Mouse (Mus musculus): ENCODE measurements around the gene Slc28a3.
A peak's percentile ranks its signal among the peaks of the same experiment; 100 is the strongest.

Slc28a3 gene

DNA sequence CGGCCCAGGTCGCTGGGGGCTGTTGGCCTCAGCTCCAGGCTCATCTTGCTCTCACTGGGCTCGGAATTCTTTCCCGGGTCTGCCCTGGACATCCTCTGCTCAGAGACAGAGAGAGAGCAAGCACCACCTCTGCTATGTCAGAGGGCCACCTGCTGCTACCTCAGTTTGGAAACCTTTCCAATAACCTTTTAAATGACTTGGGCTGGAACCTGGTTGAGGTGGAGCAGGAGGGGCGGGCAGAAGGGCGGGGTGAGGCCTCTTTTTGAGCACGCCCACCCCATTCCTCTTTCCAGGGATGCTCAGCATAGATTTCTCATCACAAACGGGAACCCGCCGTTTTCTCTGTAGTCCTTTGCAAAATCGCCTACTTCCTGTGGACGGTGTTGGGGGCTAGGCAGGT is at the start of gene Slc28a3:
TSS of gene Slc28a3 (minus strand) at position 162 of the 400 bp plus-strand sequence.
- no peak for DNase-seq (ENCODE audit: low read depth, low spot score)

DNA sequence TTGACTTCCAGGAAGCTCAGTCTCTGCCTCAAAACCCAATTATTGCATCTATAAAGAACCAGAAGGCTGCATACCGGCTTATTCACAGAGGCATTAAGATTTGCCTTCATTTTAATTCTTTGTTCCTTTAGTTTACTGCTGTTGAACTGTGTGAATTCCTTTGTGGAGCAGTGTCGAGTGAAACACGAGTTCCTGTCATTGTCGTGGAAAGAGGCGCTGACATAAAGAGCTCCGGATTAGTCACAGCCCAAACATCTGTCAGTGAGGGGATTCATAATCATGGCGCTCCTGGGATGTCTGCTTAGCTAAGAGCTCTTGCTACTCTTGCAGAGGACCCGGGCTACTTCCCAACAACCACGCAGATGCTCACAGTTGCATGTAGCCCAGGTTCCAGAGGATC is 47.3 kb upstream of the Slc28a3 start:
- DNase-seq (ENCODE audit: low read depth, low spot score): no peak

DNA sequence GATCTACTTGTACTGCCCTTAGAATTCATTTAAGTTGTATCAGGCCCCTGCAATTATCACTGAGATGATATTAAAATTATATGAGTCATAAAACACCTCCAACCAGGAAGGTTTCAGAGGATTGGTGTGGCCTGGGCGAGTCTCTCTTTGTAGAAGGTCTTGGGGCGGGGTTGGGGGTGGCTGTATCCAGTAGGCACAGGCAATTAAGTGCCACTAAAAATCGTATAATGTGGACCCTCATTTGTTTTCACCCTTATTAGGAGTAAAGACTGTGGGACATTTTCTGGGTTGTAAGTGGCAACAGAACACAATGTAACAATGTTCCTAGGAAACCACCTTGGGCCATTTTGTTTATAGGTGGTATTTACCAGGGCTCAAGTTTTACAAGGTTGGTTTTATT is 46.2 kb upstream of the Slc28a3 start:
- DNase-seq (ENCODE audit: low read depth, low spot score): no peak

DNA sequence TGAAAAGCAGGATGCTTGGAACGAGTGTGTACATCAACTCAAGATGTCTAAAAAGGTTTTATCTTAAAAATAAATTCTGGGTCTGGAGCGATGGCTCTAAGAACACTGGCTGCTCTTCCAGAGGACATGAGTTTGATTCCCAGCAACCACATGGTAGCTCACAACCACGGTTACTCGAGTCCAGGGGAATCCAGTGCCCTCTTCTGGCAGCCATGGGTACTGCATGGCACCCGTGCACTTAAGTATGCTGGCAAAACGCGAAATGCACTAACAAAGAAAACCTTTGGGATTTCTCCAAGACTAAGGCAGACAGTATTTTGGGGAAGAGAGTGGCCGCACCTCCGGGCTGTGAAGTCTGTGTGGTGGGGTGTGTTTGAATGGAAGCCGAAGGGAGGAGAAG is 44.9 kb upstream of the Slc28a3 start:
- no peak for DNase-seq (ENCODE audit: low read depth, low spot score)

DNA sequence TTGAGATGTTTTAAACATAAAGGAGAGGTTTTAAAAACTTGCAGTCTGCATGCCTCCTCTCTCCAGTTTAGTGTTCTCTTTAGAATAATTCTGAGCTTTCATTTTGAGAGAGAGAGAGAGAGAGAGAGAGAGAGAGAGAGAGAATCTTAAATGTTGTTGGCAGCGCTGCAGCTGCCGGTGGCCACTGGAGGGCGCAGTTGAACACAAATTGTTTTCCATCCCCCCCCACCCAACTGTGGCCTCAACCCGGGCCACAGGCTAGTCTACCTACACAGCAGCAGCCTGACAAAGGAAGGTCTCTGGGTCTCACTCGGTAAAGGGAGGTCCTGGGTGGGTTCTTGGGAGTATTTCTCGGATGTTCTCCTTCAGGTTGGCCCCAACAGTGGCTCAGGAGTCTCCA is 29.7 kb upstream of the Slc28a3 start:
- DNase-seq (ENCODE audit: low read depth, low spot score): peak; percentile 19

DNA sequence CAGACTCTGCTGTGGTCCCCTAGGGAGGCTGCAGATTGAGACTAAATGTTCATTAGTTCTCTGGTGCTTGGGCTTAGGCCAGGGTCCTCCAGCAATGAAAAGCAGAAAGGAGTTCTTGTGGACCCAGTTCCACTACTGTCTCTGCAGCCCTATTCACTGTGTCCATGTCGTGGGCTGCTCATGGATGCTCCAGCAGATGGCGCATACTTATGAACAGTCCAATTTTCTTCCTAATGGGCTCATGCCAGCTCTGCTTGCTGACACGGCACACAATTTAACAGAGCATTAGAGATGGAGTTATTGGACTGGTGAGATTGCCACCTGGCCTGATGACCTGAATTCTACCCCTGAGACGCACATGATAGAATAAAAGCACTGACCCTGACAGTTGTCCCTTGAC is 28.3 kb upstream of the Slc28a3 start:
- DNase-seq (ENCODE audit: low read depth, low spot score): no peak

DNA sequence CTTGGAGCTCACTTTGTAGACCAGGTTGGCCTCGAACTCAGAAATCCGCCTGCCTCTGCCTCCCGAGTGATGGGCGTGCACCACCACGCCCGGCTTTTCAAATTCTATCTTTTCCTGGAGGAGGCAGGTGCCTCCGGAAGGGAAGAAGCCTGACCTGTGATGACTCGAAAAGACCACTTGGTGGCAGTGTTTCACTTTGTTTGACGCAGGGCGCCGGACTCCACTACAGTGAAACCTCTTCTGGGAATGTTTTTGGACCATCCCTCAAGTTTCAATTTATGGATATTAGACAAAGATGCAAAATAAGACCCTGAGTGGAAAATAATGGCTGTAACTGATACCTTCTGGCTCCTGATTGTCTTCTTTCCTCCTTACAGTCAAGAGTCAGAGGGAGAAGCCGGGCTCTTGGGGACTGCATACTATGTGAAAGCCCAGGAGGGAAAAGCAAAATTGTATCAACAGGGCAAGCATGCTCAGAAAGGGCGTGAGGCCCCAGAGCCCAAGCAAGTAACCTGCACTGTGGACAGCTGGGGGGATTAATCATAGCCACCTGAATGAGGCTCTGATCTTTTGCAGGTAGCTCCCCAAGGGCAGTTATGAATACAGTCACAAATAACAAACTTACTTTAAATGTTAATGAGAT is 26.8 kb upstream of the Slc28a3 start:
- DNase-seq (ENCODE audit: low read depth, low spot score): peak; percentile 7

DNA sequence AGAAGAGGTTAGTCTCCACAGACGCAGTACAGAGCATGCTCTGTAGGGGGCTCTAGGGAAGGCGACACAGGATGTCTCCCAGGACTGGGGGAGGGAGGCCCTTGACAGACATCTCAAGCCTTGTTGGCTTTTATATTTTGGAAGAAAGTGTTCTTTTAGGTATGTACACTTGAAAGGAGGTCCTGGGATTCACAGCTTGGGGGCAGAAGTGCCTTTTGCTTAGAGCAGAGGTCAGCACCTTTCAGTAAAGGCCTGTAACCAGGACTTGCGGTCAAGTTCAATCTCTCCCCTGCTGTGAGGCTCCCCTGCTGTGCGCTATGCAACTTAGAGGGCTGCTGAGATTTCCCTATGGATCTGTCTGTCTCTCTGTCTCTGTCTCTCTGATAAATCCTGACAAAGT is 23.2 kb upstream of the Slc28a3 start:
- no peak for DNase-seq (ENCODE audit: low read depth, low spot score)

DNA sequence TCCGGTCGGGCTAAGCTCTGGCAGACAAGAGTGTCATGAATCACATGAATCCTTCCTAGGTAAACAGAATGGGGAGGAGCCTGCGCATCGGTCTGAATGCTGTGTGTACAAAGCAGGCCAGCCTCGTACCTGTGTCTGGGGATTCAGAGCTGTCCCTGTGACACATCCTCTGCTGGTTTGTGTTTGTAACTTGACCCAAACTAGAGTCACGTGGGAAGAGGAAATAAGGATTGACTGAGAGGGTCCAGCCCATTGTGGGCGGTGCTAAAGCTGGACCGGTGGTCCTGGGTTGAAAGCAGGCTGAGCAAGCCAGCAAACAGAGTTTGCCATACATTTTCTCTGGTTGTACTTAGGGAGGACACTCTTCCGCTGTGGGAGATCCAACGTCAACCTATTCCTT is 20.1 kb upstream of the Slc28a3 start:
- no peak for DNase-seq (ENCODE audit: low read depth, low spot score)

DNA sequence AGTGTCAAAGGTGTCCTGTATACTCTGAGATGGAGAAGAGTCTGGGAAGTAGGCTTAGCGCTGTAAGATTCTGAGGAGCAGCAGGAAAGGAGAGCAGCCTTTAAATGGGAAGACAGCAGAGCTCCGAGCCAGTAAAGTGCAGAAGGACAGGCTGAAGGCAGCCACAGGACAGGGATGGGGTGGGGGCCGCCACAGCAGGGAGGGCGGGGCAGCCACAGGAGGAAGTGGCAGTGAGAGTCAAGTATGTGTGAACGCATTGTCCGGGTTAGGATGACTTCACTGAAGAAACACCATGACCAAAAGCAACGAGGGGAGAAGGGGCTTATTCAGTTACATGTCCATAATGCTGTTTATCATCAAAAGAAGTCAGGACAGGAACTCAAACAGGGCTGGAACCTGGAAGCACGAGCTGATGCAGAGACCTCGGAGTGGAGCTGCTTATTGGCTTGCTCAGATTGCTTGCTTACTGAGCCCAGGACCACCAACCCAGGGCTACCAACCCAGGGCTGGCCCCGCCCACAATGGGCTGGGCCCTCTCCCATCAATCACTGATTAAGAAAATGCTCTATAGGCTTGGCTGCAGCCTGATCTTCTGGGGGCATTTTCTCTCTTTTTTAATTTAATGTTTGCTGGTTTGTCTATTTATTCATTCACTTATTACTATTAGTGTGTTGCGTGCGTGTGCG is 18.8 kb upstream of the Slc28a3 start:
- DNase-seq (ENCODE audit: low read depth, low spot score): no peak

DNA sequence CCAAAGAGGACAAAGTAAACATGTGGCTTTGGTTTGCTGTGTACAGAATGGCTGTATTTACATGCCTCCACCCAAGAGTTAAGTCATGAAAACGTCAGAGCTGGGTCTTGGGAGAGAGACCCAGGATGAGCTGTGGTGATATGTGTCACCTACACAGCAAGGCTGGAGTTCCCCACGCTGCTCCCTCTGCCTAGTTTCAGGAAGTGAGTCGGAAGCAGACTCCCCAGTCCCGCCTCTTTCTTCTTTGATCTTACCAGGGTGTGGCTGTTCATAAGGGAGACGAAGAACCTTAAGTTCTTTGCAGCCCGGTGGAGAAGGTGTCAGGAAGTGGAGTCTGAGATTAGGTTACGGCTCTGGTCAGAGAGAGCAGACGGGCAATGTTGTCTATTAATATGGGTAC is 12.0 kb upstream of the Slc28a3 start:
- DNase-seq (ENCODE audit: low read depth, low spot score): no peak

DNA sequence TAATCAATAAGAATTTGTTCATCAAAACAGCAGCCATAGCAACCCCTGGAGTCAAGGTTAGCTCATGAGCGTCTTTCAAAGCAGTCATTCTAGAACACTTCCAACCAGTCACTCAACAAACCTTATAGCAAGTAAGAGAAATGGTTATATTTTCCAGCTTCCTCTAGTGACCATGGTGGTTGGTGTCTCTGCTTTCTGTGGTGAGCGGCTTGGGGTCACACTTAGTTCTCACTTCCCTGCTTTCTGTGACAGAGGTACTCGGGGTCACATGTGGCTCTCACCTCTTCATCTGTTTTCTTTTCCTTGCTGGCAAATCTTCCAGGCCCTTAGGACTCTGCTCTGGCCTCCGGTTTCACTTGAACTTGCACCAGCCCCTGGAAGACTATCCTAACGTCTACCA is 8.6 kb upstream of the Slc28a3 start:
- no peak for DNase-seq (ENCODE audit: low read depth, low spot score)

DNA sequence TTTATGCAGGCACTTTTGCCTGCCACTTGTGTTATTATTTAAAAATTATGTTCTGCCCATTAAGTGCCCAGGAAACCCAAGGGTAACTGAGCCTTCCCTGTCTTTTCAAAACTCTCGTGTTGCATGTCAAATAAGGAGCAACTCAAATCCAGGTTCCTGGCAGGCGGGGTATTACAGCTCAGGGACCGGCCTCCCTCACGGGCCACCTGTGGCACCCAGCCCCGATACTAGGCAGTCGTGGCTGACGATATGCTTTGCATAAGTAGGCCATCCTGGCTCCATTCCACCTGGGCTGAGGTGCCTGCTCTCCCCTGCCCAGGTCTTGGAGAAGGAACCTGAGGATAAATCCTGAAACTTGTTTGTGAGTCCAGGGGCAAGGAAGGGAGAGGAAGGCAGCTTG is 618 bp downstream of the Slc28a3 start:
- DNase-seq (ENCODE audit: low read depth, low spot score): no peak

DNA sequence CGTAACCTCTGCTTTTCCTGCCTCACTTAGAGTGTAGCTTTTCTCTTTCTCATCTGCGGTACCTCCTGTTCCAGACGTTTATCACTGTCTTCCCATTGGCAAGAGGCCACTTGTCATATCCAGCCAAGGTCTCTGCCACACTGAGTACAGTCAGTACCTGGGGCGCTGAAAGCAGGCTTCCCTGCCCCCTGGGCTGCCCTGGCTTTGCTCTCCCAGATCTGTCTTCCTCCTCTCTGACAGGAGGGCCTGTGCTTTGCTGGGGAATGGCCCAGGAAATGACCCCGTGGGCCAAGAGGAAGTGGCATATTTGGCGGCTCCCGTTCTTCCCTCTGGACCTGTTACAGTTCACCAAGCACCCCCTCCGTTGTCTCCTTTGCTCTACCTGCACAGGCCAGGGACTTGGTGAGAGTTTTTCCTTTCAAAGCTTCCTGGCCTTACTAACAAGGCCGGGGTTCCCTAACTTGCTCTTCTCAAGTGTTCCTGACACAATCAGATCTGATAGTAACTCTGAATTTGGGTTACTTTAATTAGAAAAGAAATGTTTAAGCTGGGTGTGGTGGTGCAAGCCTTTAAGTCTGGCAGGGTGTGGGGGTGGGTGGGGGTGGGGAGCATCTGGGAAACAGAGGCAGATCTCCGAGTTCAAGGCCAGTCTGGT is 9.3 kb downstream of the Slc28a3 start:
- DNase-seq (ENCODE audit: low read depth, low spot score): no peak

DNA sequence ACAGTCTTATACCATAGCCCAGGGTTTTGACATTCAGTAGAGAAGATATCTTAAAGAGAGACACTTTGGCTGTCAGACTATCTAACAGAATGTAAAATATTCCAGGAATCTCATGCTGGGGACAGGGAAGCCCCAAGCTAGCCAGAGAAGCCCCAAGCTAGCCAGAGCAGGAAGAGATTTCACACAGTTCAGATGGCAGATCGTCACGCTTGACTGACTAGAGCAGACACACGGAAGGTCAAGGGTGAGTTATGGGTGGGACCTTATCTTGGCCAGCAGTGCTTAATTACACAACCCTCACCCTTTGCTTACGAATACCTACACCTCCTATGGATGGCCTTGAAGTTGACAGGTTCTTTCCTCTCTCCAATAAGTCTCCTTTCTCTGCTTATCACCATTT is 12.1 kb downstream of the Slc28a3 start:
- no peak for DNase-seq (ENCODE audit: low read depth, low spot score)

DNA sequence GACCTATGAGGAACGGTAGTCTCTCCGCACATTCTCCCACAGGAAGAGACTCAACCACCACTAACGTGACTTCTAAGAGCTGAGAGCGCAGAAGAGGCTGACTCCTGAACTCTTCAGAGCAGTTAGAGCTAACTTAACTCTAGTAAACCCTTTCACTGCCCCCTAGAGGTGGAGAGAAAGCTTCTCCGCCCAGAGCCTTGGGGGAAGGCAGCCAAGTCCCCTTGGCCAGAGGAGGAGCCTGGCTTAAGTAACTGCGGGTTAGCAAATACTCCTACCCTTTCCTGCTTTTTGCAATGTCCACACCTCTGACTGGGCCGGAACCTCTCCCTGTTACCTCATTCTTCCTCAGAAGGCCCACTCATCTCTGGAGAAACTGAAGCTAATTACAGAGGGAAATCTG is 17.5 kb downstream of the Slc28a3 start:
- no peak for DNase-seq (ENCODE audit: low read depth, low spot score)

DNA sequence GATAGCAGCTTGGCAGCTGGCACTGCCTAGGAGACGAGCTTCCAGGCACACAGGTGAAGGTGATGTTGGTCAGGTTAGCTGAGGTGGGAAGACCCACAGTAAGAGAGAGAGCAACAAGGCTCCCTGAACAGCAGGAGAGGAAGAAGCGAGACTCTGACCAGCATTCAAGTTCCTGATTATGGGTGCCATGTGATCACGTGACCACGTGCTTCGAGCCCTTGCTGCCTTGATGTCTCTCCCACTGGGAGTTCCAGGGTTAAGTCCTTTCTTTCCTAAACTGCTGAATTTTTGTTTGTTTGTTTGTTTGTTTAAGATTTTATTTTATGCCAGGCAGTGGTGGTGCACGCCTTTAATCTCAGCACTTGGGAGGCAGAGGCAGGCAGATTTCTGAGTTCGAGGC is 18.8 kb downstream of the Slc28a3 start:
- no peak for DNase-seq (ENCODE audit: low read depth, low spot score)

DNA sequence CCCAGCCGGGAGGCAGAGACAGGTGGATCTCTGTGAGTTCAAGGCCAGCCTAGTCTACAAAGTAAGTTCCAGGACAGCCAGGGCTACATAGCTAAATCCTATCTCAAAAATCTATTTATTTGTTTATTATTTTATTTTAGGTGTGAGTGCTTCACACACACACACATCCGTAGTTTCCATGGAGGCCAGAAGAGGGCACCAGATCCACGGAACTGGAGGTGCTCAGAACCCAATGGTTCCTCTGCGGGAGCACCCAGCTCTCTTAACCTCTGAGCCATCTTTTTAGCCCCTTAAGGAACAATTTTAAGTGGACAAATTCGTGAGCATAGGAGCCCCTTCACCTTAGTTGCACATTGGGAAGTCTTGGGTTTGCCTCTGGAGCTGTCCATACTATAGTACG is 20.0 kb downstream of the Slc28a3 start:
- no peak for DNase-seq (ENCODE audit: low read depth, low spot score)

DNA sequence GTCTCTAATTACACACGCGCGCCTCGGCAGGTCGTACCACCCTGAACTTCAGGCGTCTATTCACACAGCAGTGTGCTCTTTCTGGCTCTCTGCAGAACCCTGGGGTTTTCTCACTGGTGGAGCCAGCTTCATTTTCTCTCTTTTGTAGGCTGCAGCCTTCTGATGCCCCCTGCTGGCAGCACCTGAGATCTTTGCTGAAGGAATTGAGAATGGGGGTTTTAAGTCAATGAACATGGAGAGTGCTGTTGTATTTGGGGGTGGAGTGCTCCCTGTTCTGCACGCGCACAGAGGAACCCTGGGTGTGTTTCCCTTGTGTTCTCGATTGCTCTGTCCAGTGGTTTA is 21.2 kb downstream of the Slc28a3 start:
- DNase-seq (ENCODE audit: low read depth, low spot score): peak; percentile 27

DNA sequence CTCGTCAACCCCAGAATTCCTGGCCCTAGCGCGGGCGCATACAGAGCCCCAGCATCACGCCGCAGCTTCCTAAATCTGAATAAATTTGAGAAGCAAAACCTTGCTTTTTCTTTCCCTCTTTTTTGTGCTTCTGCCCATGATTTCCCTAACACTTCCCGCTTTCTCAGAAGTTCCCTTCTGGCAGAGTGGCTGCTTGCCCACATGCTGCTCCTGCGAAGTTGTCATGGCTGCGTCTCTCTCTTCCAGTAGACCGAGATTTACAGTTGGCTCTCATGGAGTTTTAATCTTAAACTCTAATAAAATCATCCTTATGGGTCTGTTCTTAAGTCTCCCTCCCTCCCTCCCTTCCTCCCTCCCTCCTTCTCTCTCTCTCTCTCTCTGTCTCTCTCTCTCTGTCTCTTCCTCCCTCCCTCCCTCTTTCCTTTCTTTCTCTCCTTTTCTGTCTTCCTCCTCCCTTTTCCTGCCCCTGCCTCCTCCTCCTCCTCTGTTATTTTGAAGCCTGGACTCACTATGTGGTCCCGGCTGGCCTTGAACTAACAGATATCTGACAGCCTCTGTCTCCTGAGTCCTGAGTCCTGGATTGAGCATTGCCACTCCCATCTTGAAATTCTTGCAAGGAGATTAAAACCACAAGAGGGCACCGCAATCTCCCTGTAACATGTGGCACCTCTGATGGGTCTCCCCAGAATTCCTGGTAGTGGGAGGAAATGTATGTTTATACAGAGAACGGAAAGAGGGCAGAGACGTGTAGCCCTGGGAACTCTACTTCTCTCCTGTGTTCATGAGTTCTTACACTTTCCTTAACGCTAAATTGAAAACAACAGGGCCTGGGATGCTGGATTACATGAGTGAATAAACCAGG is 21.8 kb downstream of the Slc28a3 start:
- DNase-seq (ENCODE audit: low read depth, low spot score): no peak

DNA sequence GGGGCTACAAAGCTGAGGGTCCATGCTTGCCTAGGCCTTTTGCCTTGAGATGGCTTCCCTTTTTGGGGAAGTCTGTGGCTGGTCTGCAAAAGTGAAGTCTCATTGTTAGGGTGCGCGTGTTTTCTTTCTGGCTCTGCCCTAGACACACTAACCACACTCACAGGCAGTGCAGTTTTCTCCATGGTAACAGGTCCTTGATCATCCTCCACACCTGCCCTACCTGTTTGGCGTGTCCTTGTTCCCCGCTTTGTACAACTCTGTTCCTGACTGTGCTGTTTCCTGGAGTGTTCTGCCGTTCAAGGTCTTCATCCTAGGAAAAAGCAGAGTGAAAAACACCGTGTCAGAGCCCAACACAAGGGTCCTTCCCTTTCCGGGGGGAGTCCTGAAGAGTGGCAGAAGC is 22.7 kb downstream of the Slc28a3 start:
- no peak for DNase-seq (ENCODE audit: low read depth, low spot score)

DNA sequence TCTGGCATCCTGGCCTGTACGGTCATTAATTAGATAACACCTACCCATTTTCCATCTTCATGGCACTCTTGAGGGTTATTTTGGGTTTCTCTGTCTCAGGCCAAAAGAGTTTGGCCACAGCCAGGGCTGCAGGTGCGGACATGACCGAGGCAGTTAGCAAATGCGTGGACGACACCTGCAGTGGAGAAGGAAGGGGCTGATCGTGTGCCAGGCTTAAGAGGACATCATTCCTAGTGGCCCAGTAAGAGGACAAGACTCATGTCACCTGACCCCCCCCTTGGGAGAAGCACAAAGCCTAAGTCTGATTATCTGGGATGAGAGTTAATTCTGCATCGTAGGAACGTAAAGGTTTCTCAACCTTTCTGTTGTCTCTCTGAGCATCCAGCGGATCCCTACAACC is 44.5 kb downstream of the Slc28a3 start:
- no peak for DNase-seq (ENCODE audit: low read depth, low spot score)
